Mouse (Mus musculus): ENCODE data around the gene Erbin. TPM values are rescaled to one million over a fixed set of nuclear protein-coding genes. Genes with fewer than 3 reads are reported as not detected.

The Erbin gene
- polyA plus RNA-seq, 1 experiment from 2014 or later, result 10.6 TPM

DNA sequence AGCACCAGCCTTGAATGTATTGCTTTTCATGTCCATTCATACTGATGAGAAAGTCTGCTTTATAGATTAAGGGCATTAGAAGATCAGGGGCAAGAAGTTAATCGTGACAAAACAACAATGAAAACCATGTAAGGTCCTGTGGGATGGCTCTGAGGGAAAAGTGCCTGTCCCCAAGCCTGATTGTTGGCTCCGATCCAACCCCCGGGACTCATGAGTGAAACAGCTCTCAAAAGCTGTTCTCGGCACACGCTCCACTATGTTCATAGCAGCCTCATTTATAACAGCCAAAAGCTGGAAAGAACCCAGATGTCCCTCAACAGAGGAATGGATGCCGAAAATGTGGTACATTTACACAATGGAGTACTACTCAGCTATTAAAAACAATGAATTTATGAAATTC, 4.3 kb upstream of the Erbin start:
- Histone ChIP-seq H3K4me2 (no peak overlapping the region), H3K4me1 (replicated peaks) (peaks cover 12% of the 10 kb centered on the region), H3K27ac (no peak overlapping the region), H3K9me3 (no peaks in the 10 kb centered on the region), H3K9ac (no peak overlapping the region), H3K4me3 (no peak overlapping the region), H3K27me3 (0 out of 2 replicates have a peak, but pooled peaks cover 5% of the 10 kb centered on the region), H3K36me3 (no peaks in the 10 kb centered on the region)
- 58% methylated on average over 6 of the region's 6 CpGs for WGBS
- ATAC-seq (ENCODE audit: low FRiP score), result no peak

- H3K4me1 ChIP-seq (replicated peaks), result peaks cover 14% of the 10 kb centered on the region
- H3K9me3 ChIP-seq, result no peaks in the 10 kb centered on the region
- no peak overlapping the region for H3K4me2 ChIP-seq
- 81% methylated on average over 6 of the region's 6 CpGs for WGBS
- no peak overlapping the region for H3K27ac ChIP-seq
- no peaks in the 10 kb centered on the region for H3K36me3 ChIP-seq
- H3K9ac ChIP-seq, result no peak overlapping the region
- ATAC-seq (ENCODE audit: low FRiP score), result no peak
- H3K4me3 ChIP-seq, result no peak overlapping the region
- H3K27me3 ChIP-seq, result 0 out of 2 replicates have a peak, but pooled peaks cover 5% of the 10 kb centered on the region
These were observed 3.2 kb upstream of the Erbin start for GRCm38 (mm10) chr13:103923402-103924065.

- H3K4me1 ChIP-seq (replicated peaks), result peaks cover 21% of the 10 kb centered on the region
- peak overlapping the region; percentile 98 for H3K9ac ChIP-seq
- no peaks in the 10 kb centered on the region for H3K9me3 ChIP-seq
- 14% methylated on average over 11 of the region's 11 CpGs for WGBS
- H3K4me2 ChIP-seq, result peak overlapping the region; percentile 84
- ATAC-seq (ENCODE audit: low FRiP score), result peak; percentile 29; the same call in 1 of the 2 replicates
- H3K27me3 ChIP-seq, result 0 out of 2 replicates have a peak, but pooled peaks cover 5% of the 10 kb centered on the region
- H3K27ac ChIP-seq, result peak overlapping the region; percentile 100
- H3K4me3 ChIP-seq, result peak overlapping the region; percentile 86
- H3K36me3 ChIP-seq, result no peaks in the 10 kb centered on the region
These were observed 1.6 kb upstream of the Erbin start for GRCm38 (mm10) chr13:103921831-103922380.

GRCm38 (mm10) chr13:103920933-103921830, 868 bp upstream of the Erbin start:
- Histone ChIP-seq H3K27me3 (0 out of 2 replicates have a peak, but pooled peaks cover 5% of the 10 kb centered on the region), H3K9ac (peak overlapping the region; percentile 98), H3K27ac (peak overlapping the region; percentile 100), H3K4me1 (replicated peaks) (peaks cover 28% of the 10 kb centered on the region), H3K36me3 (no peaks in the 10 kb centered on the region), H3K4me2 (peak overlapping the region; percentile 84), H3K4me3 (peak overlapping the region; percentile 86), H3K9me3 (no peaks in the 10 kb centered on the region)
- peak; percentile 93 for ATAC-seq (ENCODE audit: low FRiP score)
- WGBS, result under 1% methylated on average over 70 of the region's 125 CpGs

DNA sequence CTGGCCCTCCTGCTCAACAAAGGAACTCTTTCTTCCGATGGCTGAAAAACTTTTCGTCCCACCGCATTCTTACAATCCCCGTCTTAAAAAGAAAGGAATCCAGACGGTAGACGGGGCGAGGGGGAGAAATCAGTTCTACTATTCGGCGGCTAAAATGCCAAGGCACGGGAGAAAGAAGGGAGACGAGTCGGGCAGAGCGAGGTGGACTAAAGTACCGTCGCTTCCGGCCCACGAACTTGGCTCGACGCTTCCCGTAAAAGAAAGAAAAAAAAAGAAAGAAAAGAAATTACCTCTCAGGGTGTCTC, 406 bp downstream of the Erbin start:
- Histone ChIP-seq H3K36me3 (no peaks in the 10 kb centered on the region), H3K9me3 (no peaks in the 10 kb centered on the region), H3K9ac (peak overlapping the region; percentile 98), H3K4me3 (peak overlapping the region; percentile 86), H3K27ac (peak overlapping the region; percentile 100), H3K4me2 (peak overlapping the region; percentile 84), H3K4me1 (replicated peaks) (peaks cover 29% of the 10 kb centered on the region), H3K27me3 (0 out of 2 replicates have a peak, but pooled peaks cover 5% of the 10 kb centered on the region)
- WGBS, result 0% methylated on average over 20 of the region's 20 CpGs
- ATAC-seq (ENCODE audit: low FRiP score), result no peak

GRCm38 (mm10) chr13:103919234-103919955, 919 bp downstream of the Erbin start:
- H3K27ac ChIP-seq, result peak overlapping the region; percentile 100
- H3K36me3 ChIP-seq, result no peaks in the 10 kb centered on the region
- peaks cover 30% of the 10 kb centered on the region for H3K4me1 ChIP-seq (replicated peaks)
- H3K27me3 ChIP-seq, result 0 out of 2 replicates have a peak, but pooled peaks cover 5% of the 10 kb centered on the region
- WGBS, result under 1% methylated on average over 32 of the region's 32 CpGs
- no peaks in the 10 kb centered on the region for H3K9me3 ChIP-seq
- ATAC-seq (ENCODE audit: low FRiP score), result no peak
- peak overlapping the region; percentile 86 for H3K4me3 ChIP-seq
- peak overlapping the region; percentile 84 for H3K4me2 ChIP-seq
- H3K9ac ChIP-seq, result peak overlapping the region; percentile 98

GRCm38 (mm10) chr13:103918432-103918831, 1.9 kb downstream of the Erbin start:
- WGBS, result 21% methylated on average over 3 of the region's 3 CpGs
- Histone ChIP-seq H3K9ac (peak overlapping the region; percentile 60), H3K27me3 (0 out of 2 replicates have a peak, but pooled peaks cover under 1% of the 10 kb centered on the region), H3K4me2 (peak overlapping the region; percentile 84), H3K27ac (no peak overlapping the region), H3K4me3 (peak overlapping the region; percentile 86), H3K36me3 (no peaks in the 10 kb centered on the region), H3K4me1 (replicated peaks) (peaks cover 31% of the 10 kb centered on the region), H3K9me3 (no peaks in the 10 kb centered on the region)
- no peak for ATAC-seq (ENCODE audit: low FRiP score)

- H3K36me3 ChIP-seq, result no peaks in the 10 kb centered on the region
- no peak for ATAC-seq (ENCODE audit: low FRiP score)
- WGBS, result 86% methylated on average over 4 of the region's 4 CpGs
These were observed 6.1 kb downstream of the Erbin start for GRCm38 (mm10) chr13:103914114-103914736.

DNA sequence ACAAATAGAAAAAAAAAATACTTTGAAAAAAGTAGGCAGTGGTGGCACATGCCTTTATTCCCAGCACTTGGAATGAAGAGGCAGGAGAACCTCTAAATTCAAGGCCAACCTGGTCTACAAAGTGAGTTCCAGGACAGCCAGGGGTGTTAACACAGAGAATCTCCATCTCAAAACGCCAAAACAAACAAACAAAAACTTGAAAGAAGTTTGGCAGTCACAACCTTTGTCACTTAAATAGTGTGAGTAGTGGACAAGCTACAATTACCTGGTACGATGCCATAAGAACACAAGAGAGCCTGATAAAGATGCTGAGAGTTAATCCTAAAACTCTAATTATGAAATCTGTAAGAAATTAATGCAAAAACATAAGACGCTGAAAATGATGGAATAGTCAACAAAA, 8.0 kb downstream of the Erbin start:
- Histone ChIP-seq H3K9me3 (no peaks in the 10 kb centered on the region), H3K4me1 (replicated peaks) (peaks cover 15% of the 10 kb centered on the region), H3K36me3 (no peaks in the 10 kb centered on the region), H3K27ac (no peak overlapping the region), H3K9ac (no peak overlapping the region), H3K4me2 (no peak overlapping the region), H3K4me3 (no peak overlapping the region), H3K27me3 (no peaks in the 10 kb centered on the region)
- WGBS, result 90% methylated on average over 3 of the region's 3 CpGs
- ATAC-seq (ENCODE audit: low FRiP score), result no peak

More at GRCm38 (mm10) chr13:103914114-103914736, 6.1 kb downstream of the Erbin start:
- Histone ChIP-seq H3K9me3 (no peaks in the 10 kb centered on the region), H3K4me2 (no peak overlapping the region), H3K9ac (no peak overlapping the region), H3K4me1 (replicated peaks) (peaks cover 21% of the 10 kb centered on the region), H3K27ac (no peak overlapping the region), H3K27me3 (no peaks in the 10 kb centered on the region), H3K4me3 (no peak overlapping the region)

GRCm38 (mm10) chr13:103910598-103910997, 9.7 kb downstream of the Erbin start:
- Histone ChIP-seq H3K4me1 (replicated peaks) (peaks cover 5% of the 10 kb centered on the region; the same call in 1 of the 2 replicates), H3K4me2 (no peak overlapping the region), H3K27me3 (no peaks in the 10 kb centered on the region), H3K9ac (no peak overlapping the region), H3K9me3 (no peaks in the 10 kb centered on the region), H3K36me3 (no peaks in the 10 kb centered on the region), H3K27ac (no peak overlapping the region), H3K4me3 (no peak overlapping the region)
- WGBS, result 95% methylated on average over 1 of the region's 1 CpGs
- ATAC-seq (ENCODE audit: low FRiP score), result no peak

GRCm38 (mm10) chr13:103909894-103910293, 10.4 kb downstream of the Erbin start:
- Histone ChIP-seq H3K36me3 (no peaks in the 10 kb centered on the region), H3K4me2 (no peak overlapping the region), H3K9me3 (no peaks in the 10 kb centered on the region), H3K9ac (no peak overlapping the region), H3K4me3 (no peak overlapping the region), H3K4me1 (replicated peaks) (peaks cover 5% of the 10 kb centered on the region; the same call in 1 of the 2 replicates), H3K27ac (no peak overlapping the region), H3K27me3 (no peaks in the 10 kb centered on the region)
- WGBS, result 84% methylated on average over 3 of the region's 3 CpGs
- ATAC-seq (ENCODE audit: low FRiP score), result no peak
